Mouse (Mus musculus) layer of hippocampus, postnatal 36 days (tissue): Measurements from ENCODE around the gene Zfp62. TPM values are rescaled to one million over a fixed set of nuclear protein-coding genes. Genes with fewer than 3 reads are reported as not detected.

Experiments used
- total RNA-seq, 2 experiments: library from RNA; stranded (reverse); gene quantifications; 2 replicates each; pipeline ENCODE4 v1.2.3; 2021

The Zfp62 gene
- total RNA-seq, 2 experiments from 2014 or later = 45.0 to 48.7 TPM

Other genes with a start within 250 kb of the Zfp62 start
- gene Olfr56, start 224.4 kb upstream of the Zfp62 start, total RNA-seq = not detected
- gene 9930111J21Rik1, start 223.9 kb upstream of the Zfp62 start, total RNA-seq = under 1 TPM; 0.55 to 0.76 TPM
- gene Gm12185, start 211.1 kb upstream of the Zfp62 start, total RNA-seq = under 1 TPM; 0.20 to 0.38 TPM
- gene Tgtp1, start 209.1 kb upstream of the Zfp62 start, total RNA-seq = 1 to 10 TPM in 1 of 2 experiments, not detected in 1; 1.2 TPM
- 1 to 10 TPM; 1.2 to 1.7 TPM for gene 9930111J21Rik2, start 152.1 kb upstream of the Zfp62 start, total RNA-seq
- gene Tgtp2, start 139.1 kb upstream of the Zfp62 start, total RNA-seq = under 1 TPM in 1 of 2 experiments, not detected in 1; 0.87 TPM
- 1 to 10 TPM in 1 of 2 experiments, under 1 TPM in 1; 0.97 to 1.4 TPM for gene Ifi47, start 126.7 kb upstream of the Zfp62 start, total RNA-seq
- gene Olfr1396, start 88.4 kb upstream of the Zfp62 start, total RNA-seq = not detected
- not detected for gene Olfr1395, start 61.0 kb upstream of the Zfp62 start, total RNA-seq
- gene Olfr1394, start 48.9 kb upstream of the Zfp62 start, total RNA-seq = not detected
- not detected for gene Btnl9, start 16.1 kb upstream of the Zfp62 start, total RNA-seq
- 10 to 100 TPM; 52.0 to 54.4 TPM for gene Mgat1, start 40.9 kb downstream of the Zfp62 start, total RNA-seq
- gene Olfr1393, start 75.0 kb downstream of the Zfp62 start, total RNA-seq = not detected
- gene Olfr1392, start 82.0 kb downstream of the Zfp62 start, total RNA-seq = not detected
- not detected for gene Olfr10, start 101.4 kb downstream of the Zfp62 start, total RNA-seq
- gene Olfr1391, start 119.5 kb downstream of the Zfp62 start, total RNA-seq = not detected
- not detected for gene Olfr1390, start 131.9 kb downstream of the Zfp62 start, total RNA-seq
- not detected for gene Olfr1389, start 219.8 kb downstream of the Zfp62 start, total RNA-seq
- under 1 TPM; 0.45 to 0.46 TPM for gene Olfr1388, start 233.3 kb downstream of the Zfp62 start, total RNA-seq